Mouse (Mus musculus) lung, postnatal 0 days (tissue): ENCODE measurements at regions not wholly inside any gene's neighbourhood (a gene's known extent, or its start where the extent isn't known, plus 50 kb on each side); places are given as distances from the start of the nearest gene placed in this dataset.

ENCODE experiments used
- CTCF ChIP-seq: IDR thresholded peaks from 2 replicates; pipeline ENCODE4 v1.5.1; 2016; ENCODE audit warnings: antibody characterized with exemption, mild to moderate bottlenecking
- EP300 ChIP-seq: IDR thresholded peaks from 2 replicates; pipeline ENCODE4 v1.6.1; 2016; ENCODE audit warnings: antibody characterized with exemption, mild to moderate bottlenecking, control low read depth

- TF ChIP-seq CTCF: no peak
- no peak for TF ChIP-seq EP300
Observed at GRCm38 (mm10) chrX:19152170-19152861, 328.8 kb downstream of the Tex13c3 start.
